Mouse (Mus musculus) ES-Bruce4 (cell line): ENCODE results near the gene Bend3.

Experiments used
- CTCF ChIP-seq: IDR thresholded peaks from one replicate; pipeline ENCODE4 v1.8.1; 2011; ENCODE audit warnings: low read depth, low read length
- POLR2A ChIP-seq: IDR thresholded peaks from one replicate; pipeline ENCODE4 v1.8.1; 2011; ENCODE audit warnings: low read length; ENCODE audit not compliant: insufficient read depth

GRCm38 (mm10) chr10:43479436-43480157 is 966 bp downstream of the Bend3 start:
- no peak for TF ChIP-seq POLR2A
- TF ChIP-seq CTCF, result peak; percentile 40
